Mouse (Mus musculus) liver, embryonic 12.5 days (tissue): ENCODE measurements around the gene Rnf215. TPM values are rescaled to one million over a fixed set of nuclear protein-coding genes. Genes with fewer than 3 reads are reported as not detected.
"Not testable (repeated sequence)": the region's sequence is repeated elsewhere in the genome, so short reads cannot be mapped to it uniquely, and the experiment has no call there.

Experiments
- ATAC-seq: fragments of 200-750 bp; cut with Nextera tagmentation; 2 replicates; pipeline ENCODE4 v1.8.0; 2017; ENCODE audit warnings: moderate number of reproducible peaks, mild to moderate bottlenecking, moderate library complexity
- H3K27ac ChIP-seq: fragments of 300-500 bp; sonication (generic); 2 replicates; pipeline ENCODE4 v1.5.1; 2016; ENCODE audit warnings: mild to moderate bottlenecking
- H3K27me3 ChIP-seq: fragments of 300-500 bp; sonication (generic); replicated peaks from 2 replicates; pipeline ENCODE4 v1.6.1; 2016; ENCODE audit warnings: mild to moderate bottlenecking, moderate library complexity
- H3K36me3 ChIP-seq: fragments of 300-500 bp; sonication (generic); 2 replicates; pipeline ENCODE4 v1.6.1; 2016; ENCODE audit warnings: mild to moderate bottlenecking, moderate library complexity
- H3K4me1 ChIP-seq: fragments of 300-500 bp; sonication (generic); 2 replicates; pipeline ENCODE4 v1.6.1; 2016
- H3K4me2 ChIP-seq: fragments of 300-500 bp; sonication (generic); 2 replicates; pipeline ENCODE4 v1.6.1; 2016; ENCODE audit warnings: mild to moderate bottlenecking, moderate library complexity
- H3K4me3 ChIP-seq: fragments of 300-500 bp; sonication (generic); 2 replicates; pipeline ENCODE4 v1.5.1; 2016; ENCODE audit warnings: mild to moderate bottlenecking, moderate library complexity
- H3K9ac ChIP-seq: fragments of 300-500 bp; sonication (generic); 2 replicates; pipeline ENCODE4 v1.6.1; 2016; ENCODE audit warnings: mild to moderate bottlenecking, moderate library complexity
- H3K9me3 ChIP-seq: fragments of 300-500 bp; sonication (generic); replicated peaks from 2 replicates; pipeline ENCODE4 v1.6.1; 2016; ENCODE audit warnings: mild to moderate bottlenecking, moderate library complexity
- WGBS: fragments of 180-500 bp; shearing (Covaris S2); methylation state at CpG from one replicate; pipeline ENCODE4 v1.1.7; 2016; ENCODE audit not compliant: insufficient replicate concordance; 5-methylcytosine and 5-hydroxymethylcytosine counted together
- polyA plus RNA-seq: library from polyadenylated mRNA; unstranded; fragments of >200 nt; fragmentation: Nextera tagmentation; extraction: Ambion mirVana; gene quantifications from 2 replicates; pipeline ENCODE4 v1.2.1, GENCODE M21; 2016

The Rnf215 gene
- polyA plus RNA-seq, 1 experiment from 2014 or later: 9.7 TPM

DNA sequence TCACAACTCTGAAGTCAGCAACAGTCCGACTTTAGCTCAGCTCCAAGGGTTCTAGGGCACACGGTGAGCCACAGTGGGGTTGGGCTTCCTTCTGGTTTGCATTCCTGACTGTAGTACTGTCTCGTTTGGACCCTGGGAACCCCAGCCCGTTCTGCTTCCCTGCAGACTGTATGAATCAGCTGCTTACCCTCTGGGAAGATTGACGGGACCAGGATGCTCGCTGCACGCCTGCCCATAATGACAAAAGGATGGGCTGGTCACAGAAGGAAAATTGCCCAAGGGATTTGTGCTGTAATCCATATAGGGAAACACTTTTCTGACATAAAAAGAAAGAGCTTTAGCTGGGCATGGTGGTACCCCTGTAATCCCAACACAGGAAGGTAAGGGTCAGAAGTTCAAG, 36.2 kb upstream of the Rnf215 start:
- no peaks in the 10 kb centered on the region for H3K9me3 ChIP-seq
- 64% methylated on average over 7 of the region's 7 CpGs for WGBS
- no peak overlapping the region for H3K27ac ChIP-seq
- no peak for ATAC-seq
- H3K4me3 ChIP-seq: no peak overlapping the region
- no peak overlapping the region for H3K9ac ChIP-seq
- H3K4me2 ChIP-seq: no peak overlapping the region
- H3K4me1 ChIP-seq: peaks cover 37% of the 10 kb centered on the region
- H3K36me3 ChIP-seq: peaks cover 3% of the 10 kb centered on the region
- H3K27me3 ChIP-seq: peaks cover 16% of the 10 kb centered on the region; the same call in 1 of the 2 replicates

DNA sequence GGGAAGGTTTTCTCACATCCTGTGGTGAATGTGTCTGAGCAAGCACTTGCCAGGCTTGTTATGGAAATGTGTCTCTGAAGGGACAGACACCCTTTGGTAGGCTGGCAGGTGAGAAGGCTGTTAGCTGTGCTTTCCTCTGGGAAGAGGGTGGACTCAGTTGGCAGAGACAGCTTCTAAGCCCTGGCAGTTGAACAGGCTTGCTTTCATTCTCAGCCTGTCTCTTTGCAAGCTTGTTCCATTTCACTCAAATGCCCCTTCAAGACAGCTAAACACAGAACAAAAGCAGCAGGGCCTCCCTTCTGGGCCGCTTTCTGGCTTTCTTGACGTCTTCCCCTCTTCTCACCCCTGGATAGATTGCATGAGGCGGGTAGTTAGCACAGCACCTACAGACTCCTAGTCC, 35.6 kb upstream of the Rnf215 start:
- 55% methylated on average over 3 of the region's 3 CpGs for WGBS

DNA sequence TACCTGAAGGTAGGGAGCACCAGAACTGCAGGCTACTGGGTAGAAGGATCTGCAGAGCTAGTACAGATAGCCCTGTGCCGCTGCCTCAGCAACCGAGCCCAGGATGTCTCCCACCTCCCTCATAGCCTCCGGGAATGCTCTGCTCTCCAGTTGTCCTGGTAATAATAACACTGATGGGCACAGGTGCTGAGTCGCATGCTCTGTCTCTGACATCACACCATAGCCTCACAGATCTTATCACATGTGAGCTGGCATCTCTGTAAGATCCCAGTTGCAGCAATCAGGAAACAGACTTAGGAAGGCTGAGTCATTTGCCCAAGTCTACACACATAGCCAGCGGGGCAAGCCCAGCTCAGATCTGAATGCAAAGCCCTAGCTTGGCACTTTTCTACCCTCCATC, 33.2 kb upstream of the Rnf215 start:
- 57% methylated on average over 5 of the region's 5 CpGs for WGBS
- no peak for ATAC-seq
- Histone ChIP-seq H3K27me3 (peaks cover 16% of the 10 kb centered on the region; the same call in 1 of the 2 replicates), H3K4me3 (no peak overlapping the region), H3K9ac (no peak overlapping the region), H3K9me3 (no peaks in the 10 kb centered on the region), H3K4me1 (peaks cover 14% of the 10 kb centered on the region), H3K36me3 (0 out of 2 replicates have a peak, but pooled peaks cover 2% of the 10 kb centered on the region), H3K4me2 (no peak overlapping the region), H3K27ac (no peak overlapping the region)

More for the DNA sequence above, 35.6 kb upstream of the Rnf215 start:
- no peak overlapping the region for H3K4me2 ChIP-seq
- H3K4me3 ChIP-seq: no peak overlapping the region
- no peak for ATAC-seq
- no peak overlapping the region for H3K9ac ChIP-seq
- H3K4me1 ChIP-seq: peaks cover 31% of the 10 kb centered on the region
- peaks cover 16% of the 10 kb centered on the region; the same call in 1 of the 2 replicates for H3K27me3 ChIP-seq
- no peaks in the 10 kb centered on the region for H3K36me3 ChIP-seq
- no peak overlapping the region for H3K27ac ChIP-seq
- H3K9me3 ChIP-seq: no peaks in the 10 kb centered on the region

DNA sequence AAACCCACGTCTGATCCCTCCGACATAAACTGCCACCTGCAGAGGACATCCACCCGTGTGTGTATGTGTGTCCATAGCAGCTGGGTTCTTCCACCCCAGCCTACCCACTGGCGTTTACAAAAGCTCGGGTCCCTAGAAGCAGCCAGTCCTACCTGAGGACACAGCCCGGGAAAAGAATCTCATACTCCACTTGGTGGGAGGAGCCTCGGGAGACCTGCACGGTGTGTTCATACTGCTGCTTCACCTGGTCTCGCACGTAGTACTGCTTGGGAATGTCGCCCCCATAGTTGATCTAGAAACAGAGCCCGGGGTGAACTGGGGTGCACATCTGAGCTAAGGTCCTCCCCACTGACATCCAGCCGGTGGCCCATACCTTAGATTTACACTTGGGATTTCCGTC, 31.5 kb upstream of the Rnf215 start:
- Histone ChIP-seq H3K4me1 (no peaks in the 10 kb centered on the region), H3K36me3 (0 out of 2 replicates have a peak, but pooled peaks cover 5% of the 10 kb centered on the region), H3K27me3 (peaks cover 16% of the 10 kb centered on the region; the same call in 1 of the 2 replicates), H3K27ac (no peak overlapping the region), H3K4me2 (no peak overlapping the region), H3K9ac (no peak overlapping the region), H3K9me3 (no peaks in the 10 kb centered on the region), H3K4me3 (no peak overlapping the region)
- 68% methylated on average over 14 of the region's 14 CpGs for WGBS
- no peak for ATAC-seq

DNA sequence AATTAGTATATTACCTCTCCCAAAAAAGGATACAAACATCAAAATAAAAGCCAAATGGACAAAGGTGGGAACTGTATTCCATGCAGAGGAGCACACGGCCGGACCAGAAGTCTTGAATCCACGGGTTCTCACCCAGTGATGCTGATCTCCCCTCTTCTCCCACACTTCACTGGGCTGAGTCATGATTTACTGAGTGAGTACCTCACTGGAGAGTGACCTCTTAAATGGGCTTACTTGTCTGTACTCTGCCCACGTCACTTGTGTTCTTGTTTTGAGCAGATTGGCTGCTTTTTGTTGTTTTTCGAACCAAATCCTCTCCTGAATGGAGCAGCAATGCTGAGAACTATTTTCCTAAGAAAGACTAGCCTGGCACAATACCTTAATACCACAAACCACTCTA, 30.0 kb upstream of the Rnf215 start:
- Histone ChIP-seq H3K9me3 (no peaks in the 10 kb centered on the region), H3K27me3 (peaks cover 16% of the 10 kb centered on the region; the same call in 1 of the 2 replicates), H3K36me3 (0 out of 2 replicates have a peak, but pooled peaks cover 6% of the 10 kb centered on the region), H3K4me1 (no peaks in the 10 kb centered on the region), H3K9ac (no peak overlapping the region), H3K27ac (no peak overlapping the region), H3K4me3 (no peak overlapping the region), H3K4me2 (no peak overlapping the region)
- 81% methylated on average over 5 of the region's 5 CpGs for WGBS
- no peak for ATAC-seq

DNA sequence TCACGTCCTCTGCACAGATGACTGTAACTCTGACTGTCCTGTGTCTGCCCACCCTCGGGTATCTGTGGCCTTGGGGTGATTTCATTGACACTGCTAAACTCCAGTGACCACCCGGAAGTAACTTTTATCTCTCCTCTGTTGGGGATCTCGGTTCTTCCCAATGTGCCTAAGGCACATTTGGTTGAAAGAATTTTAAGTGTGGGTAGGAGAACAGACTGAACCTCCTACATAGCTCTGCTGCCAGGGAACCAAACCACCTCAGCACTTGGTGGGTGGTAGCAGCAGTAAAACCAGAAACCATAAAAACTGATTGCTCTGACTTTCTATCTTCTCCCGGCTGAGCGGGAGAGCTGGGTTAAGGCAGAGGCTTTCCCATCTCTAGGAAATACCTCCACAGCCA, 29.6 kb upstream of the Rnf215 start:
- Histone ChIP-seq H3K4me2 (no peak overlapping the region), H3K36me3 (0 out of 2 replicates have a peak, but pooled peaks cover 6% of the 10 kb centered on the region), H3K4me1 (no peaks in the 10 kb centered on the region), H3K27me3 (peaks cover 16% of the 10 kb centered on the region; the same call in 1 of the 2 replicates), H3K9ac (no peak overlapping the region), H3K4me3 (no peak overlapping the region), H3K27ac (no peak overlapping the region), H3K9me3 (no peaks in the 10 kb centered on the region)
- no peak for ATAC-seq
- WGBS: 66% methylated on average over 6 of the region's 6 CpGs

DNA sequence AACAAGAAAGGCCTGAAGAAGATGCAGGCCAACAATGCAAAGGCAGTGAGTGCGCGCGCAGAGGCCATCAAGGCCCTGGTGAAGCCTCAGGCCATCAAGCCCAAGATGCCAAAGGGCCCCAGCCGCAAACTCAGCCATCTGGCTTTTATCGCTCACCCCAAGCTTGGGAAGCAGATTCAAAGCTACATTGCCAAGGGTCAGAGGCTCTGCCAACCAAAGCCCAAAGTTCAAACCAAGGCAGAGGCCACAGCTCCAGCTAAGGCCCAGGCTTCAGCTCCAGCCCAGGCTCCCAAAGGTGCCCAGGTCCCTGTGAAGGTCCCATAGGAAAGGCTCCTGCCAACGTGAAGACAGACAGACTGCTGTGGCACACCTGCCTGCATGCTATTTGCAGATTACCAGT, 27.1 kb upstream of the Rnf215 start:
- H3K4me1 ChIP-seq, H3K27ac ChIP-seq, H3K9me3 ChIP-seq, H3K36me3 ChIP-seq, H3K4me3 ChIP-seq, ATAC-seq, H3K4me2 ChIP-seq, H3K9ac ChIP-seq, H3K27me3 ChIP-seq: not testable (repeated sequence)
- 81% methylated on average over 6 of the region's 6 CpGs for WGBS

DNA sequence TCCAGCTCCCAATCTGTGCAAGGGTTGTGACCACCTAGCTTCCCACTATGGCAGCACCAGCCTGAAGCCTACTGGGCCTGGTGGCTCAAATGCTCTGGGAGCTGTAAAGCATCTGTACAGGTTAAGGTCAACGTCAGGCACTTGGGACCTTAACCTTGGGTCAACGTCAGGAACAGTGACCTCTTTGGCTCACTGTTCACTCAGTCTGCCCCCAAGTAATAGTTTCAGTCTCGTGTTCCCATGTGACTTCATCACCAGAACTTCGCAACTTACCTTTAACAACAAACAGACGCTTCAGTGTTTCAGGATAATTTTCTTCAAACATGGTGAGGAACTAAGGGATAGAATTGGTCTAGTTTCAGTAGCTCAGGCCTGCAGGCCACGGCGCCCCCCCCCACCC, 26.3 kb upstream of the Rnf215 start:
- Histone ChIP-seq H3K9ac (no peak overlapping the region), H3K27me3 (no peaks in the 10 kb centered on the region; the same call in 1 of the 2 replicates), H3K27ac (no peak overlapping the region), H3K4me2 (no peak overlapping the region), H3K9me3 (no peaks in the 10 kb centered on the region), H3K36me3 (0 out of 2 replicates have a peak, but pooled peaks cover 6% of the 10 kb centered on the region), H3K4me3 (no peak overlapping the region), H3K4me1 (no peaks in the 10 kb centered on the region)
- 61% methylated on average over 7 of the region's 7 CpGs for WGBS
- no peak for ATAC-seq

DNA sequence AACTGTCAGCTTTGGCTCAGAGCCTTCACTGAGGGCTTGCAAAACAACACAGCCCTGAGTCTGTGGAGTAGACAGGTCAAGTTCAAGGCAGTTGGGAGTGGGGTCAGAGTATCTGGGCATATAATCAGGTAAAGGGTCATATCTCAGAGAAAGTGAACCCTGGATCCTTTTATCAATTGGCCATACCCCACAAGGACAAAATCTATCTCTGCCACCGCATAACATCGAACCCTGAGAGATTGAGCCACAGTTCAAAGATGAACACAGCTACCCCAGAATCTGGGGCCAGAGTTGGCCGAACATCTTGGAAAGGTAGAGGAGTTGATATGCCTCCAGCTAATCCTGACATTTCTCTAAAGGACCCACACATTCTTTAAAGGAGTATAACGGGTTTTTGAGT, 23.0 kb upstream of the Rnf215 start:
- H3K27me3 ChIP-seq: peaks cover 12% of the 10 kb centered on the region
- no peak overlapping the region for H3K27ac ChIP-seq
- no peak for ATAC-seq
- no peak overlapping the region for H3K9ac ChIP-seq
- H3K9me3 ChIP-seq: no peaks in the 10 kb centered on the region
- 68% methylated on average over 4 of the region's 4 CpGs for WGBS
- no peak overlapping the region for H3K4me3 ChIP-seq
- no peak overlapping the region for H3K4me2 ChIP-seq
- H3K36me3 ChIP-seq: 0 out of 2 replicates have a peak, but pooled peaks cover 4% of the 10 kb centered on the region
- peaks cover 15% of the 10 kb centered on the region for H3K4me1 ChIP-seq

DNA sequence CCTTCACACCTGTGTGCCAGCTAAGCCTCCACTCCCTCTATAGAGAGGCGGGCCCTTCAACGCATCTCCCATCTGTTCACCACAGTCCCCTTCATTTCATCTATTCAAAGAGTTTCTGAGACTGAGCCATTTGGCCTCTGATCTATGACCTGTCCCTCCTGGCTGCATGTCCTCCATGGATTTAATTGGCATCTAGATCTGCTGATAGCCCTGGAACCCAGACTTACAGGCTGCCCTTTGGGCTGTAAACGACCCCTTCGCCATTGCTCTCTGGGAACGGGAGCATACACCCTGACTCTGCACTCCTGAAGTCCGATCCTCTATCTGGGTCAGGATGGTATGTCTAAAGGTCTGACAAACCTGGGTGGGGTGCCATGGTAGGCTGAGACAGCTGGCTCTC, 22.1 kb upstream of the Rnf215 start:
- Histone ChIP-seq H3K27ac (no peak overlapping the region), H3K4me3 (no peak overlapping the region), H3K27me3 (peaks cover 20% of the 10 kb centered on the region), H3K4me2 (no peak overlapping the region), H3K9me3 (no peaks in the 10 kb centered on the region), H3K4me1 (peaks cover 24% of the 10 kb centered on the region), H3K36me3 (0 out of 2 replicates have a peak, but pooled peaks cover 4% of the 10 kb centered on the region), H3K9ac (no peak overlapping the region)
- 76% methylated on average over 6 of the region's 6 CpGs for WGBS
- ATAC-seq: no peak

DNA sequence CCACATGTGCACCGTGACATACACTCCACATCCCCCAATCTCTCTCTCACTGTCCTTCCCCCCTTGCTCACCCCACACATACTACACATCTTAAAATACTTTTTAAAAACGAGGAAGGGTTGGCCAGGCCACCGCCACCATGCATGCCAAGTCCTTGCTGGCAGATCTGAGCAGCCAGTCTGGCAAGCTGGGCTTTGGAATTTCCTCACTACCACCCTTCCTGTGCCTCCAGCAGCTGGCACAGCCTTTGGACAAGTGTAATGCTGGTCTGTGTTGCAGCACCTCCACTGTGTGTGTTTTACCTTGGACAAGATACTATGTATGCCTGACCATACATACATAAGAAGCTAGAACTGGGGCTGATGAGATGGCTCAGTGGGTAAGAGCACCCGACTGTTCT, 21.5 kb upstream of the Rnf215 start:
- Histone ChIP-seq H3K27me3 (peaks cover 27% of the 10 kb centered on the region), H3K4me3 (no peak overlapping the region), H3K9me3 (no peaks in the 10 kb centered on the region), H3K27ac (no peak overlapping the region), H3K4me1 (peaks cover 30% of the 10 kb centered on the region), H3K9ac (no peak overlapping the region), H3K4me2 (no peak overlapping the region), H3K36me3 (0 out of 2 replicates have a peak, but pooled peaks cover 1% of the 10 kb centered on the region)
- WGBS: 65% methylated on average over 4 of the region's 4 CpGs
- no peak for ATAC-seq

DNA sequence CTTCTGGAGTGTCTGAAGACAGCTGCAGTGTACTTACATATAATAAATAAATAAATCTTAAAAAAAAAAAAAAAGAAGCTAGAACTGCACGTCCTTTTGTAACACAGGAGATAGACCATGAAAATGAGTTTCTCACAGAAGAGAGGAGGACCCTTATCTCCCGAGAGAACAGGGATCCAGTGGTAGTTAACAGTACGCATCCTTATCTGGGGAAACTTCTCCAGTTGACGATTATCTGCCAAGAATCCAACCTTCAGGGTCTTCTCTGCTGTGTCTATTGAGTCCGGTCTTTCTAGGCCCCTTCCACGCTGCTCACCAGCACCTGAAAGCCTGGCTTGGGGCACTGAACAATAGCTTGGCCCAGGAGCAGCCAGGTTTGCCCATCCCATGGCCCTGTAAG, 21.0 kb upstream of the Rnf215 start:
- 36% methylated on average over 6 of the region's 6 CpGs for WGBS

DNA sequence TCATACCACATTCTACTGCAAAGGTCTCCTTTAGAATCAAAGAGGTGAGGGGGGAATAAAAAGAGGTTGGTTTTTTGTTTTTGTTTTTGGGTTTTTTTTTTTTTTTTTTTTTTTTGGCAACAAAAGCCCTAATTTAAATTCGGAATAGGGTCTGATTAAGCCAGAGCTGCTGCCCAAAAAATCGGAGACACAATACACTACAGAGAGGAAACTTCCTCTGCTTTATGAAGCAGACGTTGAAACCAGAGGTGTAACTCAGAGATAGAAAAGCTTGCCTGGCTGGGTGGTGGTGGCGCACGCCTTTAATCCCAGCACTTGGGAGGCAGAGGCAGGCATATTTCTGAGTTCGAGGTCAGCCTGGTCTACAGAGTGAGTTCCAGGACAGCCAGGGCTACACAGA, 20.5 kb upstream of the Rnf215 start:
- peaks cover 40% of the 10 kb centered on the region for H3K4me1 ChIP-seq
- 67% methylated on average over 6 of the region's 6 CpGs for WGBS
- not testable (repeated sequence) for H3K4me2 ChIP-seq, H3K27ac ChIP-seq, H3K9ac ChIP-seq, H3K36me3 ChIP-seq, ATAC-seq, H3K9me3 ChIP-seq, H3K4me3 ChIP-seq
- H3K27me3 ChIP-seq: peaks cover 37% of the 10 kb centered on the region

More for the DNA sequence above, 21.0 kb upstream of the Rnf215 start:
- H3K4me1 ChIP-seq: peaks cover 35% of the 10 kb centered on the region
- H3K4me3 ChIP-seq: no peak overlapping the region
- H3K36me3 ChIP-seq: no peaks in the 10 kb centered on the region
- no peak overlapping the region for H3K4me2 ChIP-seq
- no peak overlapping the region for H3K27ac ChIP-seq
- ATAC-seq: no peak
- H3K9me3 ChIP-seq: no peaks in the 10 kb centered on the region
- H3K27me3 ChIP-seq: peaks cover 31% of the 10 kb centered on the region
- no peak overlapping the region for H3K9ac ChIP-seq
